Mouse (Mus musculus): ENCODE measurements around the gene Ezh1.
A peak's percentile ranks its signal among the peaks of the same experiment; 100 is the strongest.

The Ezh1 gene

GRCm38 (mm10) chr11:101226065-101226701 lies at the start of gene Ezh1:
TSS of gene Ezh1 (minus strand) at chr11:101226463.
- DNase-seq (ENCODE audit: low read depth, low spot score): peak; percentile 46

GRCm38 (mm10) chr11:101275309-101275708 lies 49.0 kb upstream of the Ezh1 start:
- DNase-seq (ENCODE audit: low read depth, low spot score): no peak

GRCm38 (mm10) chr11:101272446-101272845 lies 46.2 kb upstream of the Ezh1 start:
- DNase-seq (ENCODE audit: low read depth, low spot score): no peak

- no peak for DNase-seq (ENCODE audit: low read depth, low spot score)
Measured at GRCm38 (mm10) chr11:101269577-101270116, 43.4 kb upstream of the Ezh1 start.

GRCm38 (mm10) chr11:101265906-101266305 lies 39.6 kb upstream of the Ezh1 start:
- no peak for DNase-seq (ENCODE audit: low read depth, low spot score)

- no peak for DNase-seq (ENCODE audit: low read depth, low spot score)
Measured at GRCm38 (mm10) chr11:101264954-101265471, 38.8 kb upstream of the Ezh1 start.

- no peak for DNase-seq (ENCODE audit: low read depth, low spot score)
Measured at GRCm38 (mm10) chr11:101263989-101264280, 37.7 kb upstream of the Ezh1 start.

GRCm38 (mm10) chr11:101263138-101263988 lies 37.1 kb upstream of the Ezh1 start:
- DNase-seq (ENCODE audit: low read depth, low spot score): no peak

- DNase-seq (ENCODE audit: low read depth, low spot score): no peak
Measured at GRCm38 (mm10) chr11:101262272-101262967, 36.2 kb upstream of the Ezh1 start.

- DNase-seq (ENCODE audit: low read depth, low spot score): no peak
Measured at GRCm38 (mm10) chr11:101260826-101261380, 34.6 kb upstream of the Ezh1 start.

- no peak for DNase-seq (ENCODE audit: low read depth, low spot score)
Measured at GRCm38 (mm10) chr11:101259948-101260825, 33.9 kb upstream of the Ezh1 start, which contains the start of gene Wnk4. TSS of gene Wnk4 (plus strand) at chr11:101260567.

GRCm38 (mm10) chr11:101259261-101259712 lies 33.0 kb upstream of the Ezh1 start:
- no peak for DNase-seq (ENCODE audit: low read depth, low spot score)

- no peak for DNase-seq (ENCODE audit: low read depth, low spot score)
Measured at GRCm38 (mm10) chr11:101255826-101256775, 29.8 kb upstream of the Ezh1 start.

- DNase-seq (ENCODE audit: low read depth, low spot score): peak; percentile 63
Measured at GRCm38 (mm10) chr11:101253613-101254389, 27.5 kb upstream of the Ezh1 start, which contains the start of gene Vps25. TSS of gene Vps25 (plus strand) at chr11:101253707.

GRCm38 (mm10) chr11:101252941-101253340 lies 26.7 kb upstream of the Ezh1 start:
- no peak for DNase-seq (ENCODE audit: low read depth, low spot score)

GRCm38 (mm10) chr11:101251031-101251430 lies 24.8 kb upstream of the Ezh1 start:
- DNase-seq (ENCODE audit: low read depth, low spot score): no peak

GRCm38 (mm10) chr11:101248258-101248994 lies 22.2 kb upstream of the Ezh1 start:
- no peak for DNase-seq (ENCODE audit: low read depth, low spot score)

- DNase-seq (ENCODE audit: low read depth, low spot score): no peak
Measured at GRCm38 (mm10) chr11:101247521-101248030, 21.3 kb upstream of the Ezh1 start.

Data from brain, embryonic 18.5 days (tissue).